Mouse (Mus musculus) forebrain, embryonic 13.5 days (tissue): ENCODE measurements at regions not wholly inside any gene's neighbourhood (a gene's known extent, or its start where the extent isn't known, plus 50 kb on each side); places are given as distances from the start of the nearest gene placed in this dataset.
A peak's percentile ranks its signal among the peaks of the same experiment; 100 is the strongest.

Experiments
- ATAC-seq: fragments of 200-750 bp; cut with Nextera tagmentation; 2 replicates; pipeline ENCODE4 v1.8.0; 2017
- H3K27ac ChIP-seq: fragments of 300-500 bp; sonication (generic); 2 replicates; pipeline ENCODE4 v1.5.1; 2015; ENCODE audit warnings: inconsistent platforms, mild to moderate bottlenecking, moderate library complexity
- H3K27me3 ChIP-seq: fragments of 300-500 bp; sonication (generic); 2 replicates; pipeline ENCODE4 v1.6.1; 2015; ENCODE audit warnings: mild to moderate bottlenecking, inconsistent platforms
- H3K36me3 ChIP-seq: fragments of 300-500 bp; sonication (generic); 2 replicates; pipeline ENCODE4 v1.6.1; 2015; ENCODE audit warnings: mild to moderate bottlenecking, inconsistent platforms; ENCODE audit not compliant: poor library complexity, severe bottlenecking
- H3K4me1 ChIP-seq: fragments of 300-500 bp; sonication (generic); 2 replicates; pipeline ENCODE4 v1.6.1; 2015; ENCODE audit warnings: inconsistent platforms
- H3K4me2 ChIP-seq: fragments of 300-500 bp; sonication (generic); 2 replicates; pipeline ENCODE4 v1.6.1; 2015; ENCODE audit warnings: inconsistent platforms, mild to moderate bottlenecking, moderate library complexity
- H3K4me3 ChIP-seq: fragments of 300-500 bp; sonication (generic); 2 replicates; pipeline ENCODE4 v1.5.1; 2015; ENCODE audit warnings: mild to moderate bottlenecking, inconsistent platforms
- H3K9ac ChIP-seq: fragments of 300-500 bp; sonication (generic); 2 replicates; pipeline ENCODE4 v1.6.1; 2015; ENCODE audit warnings: mild to moderate bottlenecking, inconsistent platforms
- H3K9me3 ChIP-seq: fragments of 300-500 bp; sonication (generic); replicated peaks from 2 replicates; pipeline ENCODE4 v1.6.1; 2016; ENCODE audit warnings: inconsistent platforms
- WGBS: fragments of 180-500 bp; shearing (Covaris S2); methylation state at CpG from one replicate; pipeline ENCODE4 v1.1.7; 2015; 5-methylcytosine and 5-hydroxymethylcytosine counted together

DNA sequence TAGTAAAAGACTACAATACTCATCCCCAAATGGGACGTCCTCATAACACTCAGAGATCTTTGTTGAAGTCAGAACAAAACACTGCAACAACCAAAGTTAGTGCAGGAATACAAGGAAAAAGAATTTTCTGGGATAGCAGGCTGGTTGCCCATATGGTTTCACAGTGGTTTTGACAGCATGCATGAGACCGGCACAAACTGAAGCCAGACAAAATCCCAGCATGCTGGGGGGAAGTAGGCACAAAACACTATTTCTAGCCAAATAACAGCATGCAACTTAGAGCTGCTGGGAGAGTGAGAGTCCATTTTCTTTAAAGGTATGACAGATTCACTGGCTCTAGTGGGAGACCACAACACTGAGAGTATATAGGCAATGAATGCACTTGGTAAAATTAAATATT, 619.1 kb upstream of the Manea start:
- Histone ChIP-seq H3K4me2 (no peak overlapping the region), H3K27ac (no peak overlapping the region), H3K36me3 (no peaks in the 10 kb centered on the region), H3K9ac (no peak overlapping the region), H3K4me1 (no peaks in the 10 kb centered on the region), H3K4me3 (no peak overlapping the region), H3K27me3 (no peaks in the 10 kb centered on the region), H3K9me3 (no peaks in the 10 kb centered on the region)
- 79% methylated on average over 2 of the region's 2 CpGs for WGBS
- no peak for ATAC-seq

DNA sequence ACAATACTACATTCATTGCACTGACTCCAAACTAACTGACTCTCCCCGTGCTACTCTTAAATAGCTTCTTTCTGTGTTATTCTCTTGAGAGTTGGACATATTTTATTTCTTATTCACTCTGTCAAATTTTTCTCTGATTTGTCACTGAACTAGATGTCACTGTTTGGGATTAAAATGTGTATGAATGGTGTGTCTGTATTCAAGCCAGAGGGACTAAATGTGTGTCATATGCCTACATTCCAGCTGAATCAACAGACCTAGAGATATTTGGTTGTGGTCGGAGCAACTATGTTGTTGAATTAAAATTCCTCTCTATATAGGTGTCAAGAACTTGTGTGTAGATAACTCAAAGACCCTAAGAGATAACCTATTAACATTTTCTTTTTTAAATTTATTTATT, 618.2 kb upstream of the Manea start:
- WGBS: 86% methylated on average over 2 of the region's 2 CpGs
- Histone ChIP-seq H3K9ac (no peak overlapping the region), H3K4me1 (no peaks in the 10 kb centered on the region), H3K36me3 (no peaks in the 10 kb centered on the region), H3K27me3 (no peaks in the 10 kb centered on the region), H3K9me3 (no peaks in the 10 kb centered on the region), H3K4me2 (no peak overlapping the region), H3K4me3 (no peak overlapping the region), H3K27ac (no peak overlapping the region)
- ATAC-seq: no peak

DNA sequence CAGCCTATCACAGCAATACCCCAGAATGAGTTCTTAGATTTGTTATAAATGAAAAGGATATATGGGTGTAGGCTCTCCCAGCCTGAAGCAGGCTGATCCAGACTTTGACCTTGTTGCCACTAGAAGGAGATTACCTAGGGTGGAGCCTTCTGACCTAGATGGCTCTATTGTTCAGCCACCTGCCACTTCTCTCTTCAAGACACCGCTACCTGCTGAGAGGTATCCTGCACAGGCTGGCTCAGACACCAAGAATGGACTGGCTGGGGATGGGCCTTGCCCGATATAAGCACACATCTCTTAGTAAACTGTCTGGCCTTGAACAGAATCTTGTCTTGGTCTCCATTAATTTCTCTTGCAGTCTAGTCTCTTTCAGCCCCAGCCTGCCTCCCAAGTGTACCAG, 597.9 kb upstream of the Manea start:
- H3K9ac ChIP-seq: no peak overlapping the region
- ATAC-seq: no peak
- H3K9me3 ChIP-seq: no peaks in the 10 kb centered on the region
- H3K36me3 ChIP-seq: no peaks in the 10 kb centered on the region
- WGBS: 88% methylated on average over 2 of the region's 2 CpGs
- H3K4me1 ChIP-seq: no peaks in the 10 kb centered on the region
- H3K4me3 ChIP-seq: no peak overlapping the region
- H3K4me2 ChIP-seq: no peak overlapping the region
- H3K27me3 ChIP-seq: no peaks in the 10 kb centered on the region
- no peak overlapping the region for H3K27ac ChIP-seq

DNA sequence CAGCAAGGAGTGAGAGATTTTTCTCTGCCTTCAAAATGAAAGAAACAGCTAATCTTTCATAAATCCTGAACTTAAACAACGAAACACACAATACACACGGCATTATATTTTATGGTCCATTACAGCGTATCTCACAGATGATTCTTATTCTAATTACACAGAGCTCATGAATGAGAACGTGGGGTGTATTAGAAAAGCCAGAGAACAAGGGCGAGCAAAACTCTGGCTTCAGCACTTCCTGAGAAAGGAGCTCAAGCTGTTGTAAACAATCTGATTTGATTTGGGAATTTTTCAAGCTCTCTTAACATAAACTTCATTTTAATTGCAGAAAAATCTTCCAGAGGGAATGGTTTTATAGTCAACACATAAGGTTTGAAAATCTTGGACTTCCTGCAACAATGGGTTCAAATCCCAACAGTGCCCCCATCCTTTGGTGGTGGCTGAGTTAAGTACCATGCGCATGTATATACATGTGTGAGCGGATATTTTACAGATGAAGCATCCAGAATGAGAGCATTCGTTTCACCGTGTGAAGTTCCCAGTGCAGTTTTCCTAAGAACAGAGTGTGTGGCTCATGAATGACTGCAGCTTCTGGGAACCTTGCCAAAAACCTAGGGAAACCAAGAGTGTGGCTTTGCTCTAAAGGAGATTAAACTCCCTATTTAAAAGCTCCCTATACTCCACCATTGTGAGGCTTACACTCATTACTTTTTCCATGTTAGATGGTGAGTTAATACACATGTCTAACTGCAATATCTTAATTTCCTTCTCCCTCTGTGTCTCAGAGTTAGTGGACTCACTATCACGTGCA, 587.5 kb upstream of the Manea start:
- Histone ChIP-seq H3K4me3 (no peak overlapping the region), H3K4me2 (no peak overlapping the region), H3K36me3 (no peaks in the 10 kb centered on the region), H3K27ac (peak overlapping the region; percentile 25; the same call in 1 of the 2 replicates), H3K9ac (no peak overlapping the region), H3K9me3 (no peaks in the 10 kb centered on the region), H3K27me3 (no peaks in the 10 kb centered on the region), H3K4me1 (peaks cover 12% of the 10 kb centered on the region)
- WGBS: 12% methylated on average over 10 of the region's 10 CpGs
- peak; percentile 93 for ATAC-seq

DNA sequence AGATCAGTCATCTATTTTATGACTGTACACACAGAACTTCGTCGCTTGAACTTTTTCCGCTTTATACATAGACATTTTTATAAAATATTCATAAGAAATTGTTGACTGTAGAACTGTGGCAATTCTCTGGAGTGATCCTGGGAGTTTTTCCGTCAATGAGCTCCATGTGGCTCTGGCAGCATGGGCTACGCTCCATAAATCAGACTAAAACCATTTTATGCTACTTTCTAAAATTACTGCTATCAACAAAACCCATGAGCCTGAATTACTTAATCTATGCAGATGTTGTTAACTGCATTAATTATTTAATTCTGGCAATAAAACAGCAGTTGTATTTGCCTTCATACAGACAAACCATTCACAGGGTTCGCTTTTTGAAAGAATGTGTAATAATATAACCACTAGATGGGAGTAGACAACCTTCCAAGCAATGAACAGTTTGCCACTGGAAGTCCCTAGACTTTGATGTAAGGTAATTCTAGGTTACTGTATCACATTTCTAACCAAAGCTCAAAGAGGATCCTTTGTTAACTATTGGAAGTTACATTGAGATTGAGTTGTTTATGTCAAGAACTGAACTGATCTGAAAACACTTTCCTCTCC, 583.3 kb upstream of the Manea start:
- Histone ChIP-seq H3K36me3 (no peaks in the 10 kb centered on the region), H3K27me3 (no peaks in the 10 kb centered on the region), H3K4me3 (no peak overlapping the region), H3K9me3 (no peaks in the 10 kb centered on the region), H3K4me2 (no peak overlapping the region), H3K4me1 (peaks cover 12% of the 10 kb centered on the region), H3K9ac (no peak overlapping the region), H3K27ac (no peak overlapping the region)
- peak; percentile 69 for ATAC-seq
- 64% methylated on average over 6 of the region's 6 CpGs for WGBS

DNA sequence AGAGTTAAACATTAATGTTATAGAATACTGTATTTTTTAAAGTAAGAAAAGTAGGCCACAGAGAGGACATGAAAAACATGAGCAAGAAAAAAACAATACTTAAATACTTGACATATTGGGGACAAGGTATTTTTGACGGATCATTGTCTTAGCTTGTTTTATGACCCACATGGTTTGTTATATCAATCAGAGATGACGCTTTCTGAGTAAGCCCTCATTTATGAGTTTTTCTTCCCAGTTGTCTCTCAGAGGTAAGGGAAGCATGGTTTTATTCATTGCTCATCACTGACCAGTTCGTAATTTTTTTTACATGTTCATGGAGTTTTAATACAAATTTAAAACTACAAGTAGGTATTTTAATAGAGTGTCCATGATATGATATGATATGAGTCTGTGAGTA, 579.4 kb upstream of the Manea start:
- ATAC-seq: no peak
- Histone ChIP-seq H3K27ac (no peak overlapping the region), H3K4me2 (no peak overlapping the region), H3K9me3 (no peaks in the 10 kb centered on the region), H3K27me3 (no peaks in the 10 kb centered on the region), H3K9ac (no peak overlapping the region), H3K4me3 (no peak overlapping the region), H3K36me3 (no peaks in the 10 kb centered on the region), H3K4me1 (0 out of 2 replicates have a peak, but pooled peaks cover 4% of the 10 kb centered on the region)
- 88% methylated on average over 3 of the region's 3 CpGs for WGBS

DNA sequence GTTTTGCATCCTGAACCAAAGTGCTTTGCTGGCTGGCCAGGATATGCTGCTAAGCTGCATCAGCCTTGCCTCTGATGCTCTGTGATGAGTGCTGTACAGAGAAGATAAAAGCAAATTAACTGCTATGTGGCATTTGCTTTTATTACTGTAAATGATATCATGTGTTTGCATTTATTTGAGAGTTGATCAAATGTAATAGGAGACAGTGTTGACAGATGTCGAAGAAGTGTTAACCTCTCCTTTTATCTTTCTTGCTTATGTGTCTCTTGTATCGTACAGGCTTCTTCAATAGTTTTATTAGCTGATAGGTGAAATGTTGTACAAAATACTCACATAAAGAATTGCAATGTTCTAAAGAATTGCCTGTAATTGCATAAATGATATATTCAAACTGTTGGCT, 541.8 kb upstream of the Manea start:
- Histone ChIP-seq H3K36me3 (no peaks in the 10 kb centered on the region), H3K4me1 (no peaks in the 10 kb centered on the region), H3K9ac (no peak overlapping the region), H3K4me3 (no peak overlapping the region), H3K4me2 (no peak overlapping the region), H3K9me3 (no peaks in the 10 kb centered on the region), H3K27ac (no peak overlapping the region), H3K27me3 (no peaks in the 10 kb centered on the region)
- ATAC-seq: no peak
- 80% methylated on average over 2 of the region's 2 CpGs for WGBS

DNA sequence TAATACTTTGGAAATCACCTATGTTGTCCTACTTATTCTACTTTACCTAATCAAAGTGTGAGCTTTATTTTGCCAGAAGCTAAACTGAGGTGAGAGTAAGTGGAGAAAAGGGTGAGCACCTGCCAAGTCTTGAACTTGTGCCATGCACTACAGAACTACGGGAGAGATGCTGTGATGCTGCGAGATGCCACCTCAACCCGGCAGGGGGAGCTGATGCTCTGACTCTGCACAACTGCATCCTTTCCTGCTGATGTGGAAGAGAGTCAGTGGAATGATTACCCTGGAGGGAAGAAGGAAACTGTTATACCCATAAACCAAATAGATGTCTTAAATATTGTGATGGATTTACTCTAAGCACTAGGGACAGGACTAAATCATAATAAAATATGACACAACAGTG, 532.3 kb upstream of the Manea start:
- no peak overlapping the region for H3K27ac ChIP-seq
- 44% methylated on average over 3 of the region's 3 CpGs for WGBS
- no peaks in the 10 kb centered on the region for H3K9me3 ChIP-seq
- ATAC-seq: no peak
- H3K9ac ChIP-seq: no peak overlapping the region
- no peak overlapping the region for H3K4me3 ChIP-seq
- no peaks in the 10 kb centered on the region for H3K27me3 ChIP-seq
- no peaks in the 10 kb centered on the region for H3K4me1 ChIP-seq
- no peak overlapping the region for H3K4me2 ChIP-seq
- H3K36me3 ChIP-seq: no peaks in the 10 kb centered on the region

DNA sequence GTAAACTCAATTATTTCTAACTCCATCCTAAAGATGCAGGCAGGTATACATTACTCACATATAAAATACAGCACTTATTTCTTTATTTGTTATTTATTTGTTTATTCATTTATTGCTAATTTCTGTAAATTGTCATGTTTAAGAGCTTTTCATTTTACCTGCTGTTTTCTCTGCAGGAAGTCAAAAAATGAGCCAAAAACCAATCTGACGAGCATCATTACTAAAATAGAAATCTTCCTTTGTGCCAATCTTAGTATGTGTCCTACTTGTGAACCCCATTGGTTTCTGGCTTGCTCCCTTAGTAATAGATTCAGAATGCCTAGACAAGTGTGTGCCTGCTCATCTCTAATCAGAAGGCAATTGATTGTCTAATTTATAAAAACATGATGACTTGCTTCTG, 495.1 kb upstream of the Manea start:
- Histone ChIP-seq H3K4me2 (no peak overlapping the region), H3K9ac (no peak overlapping the region), H3K9me3 (no peaks in the 10 kb centered on the region), H3K27me3 (no peaks in the 10 kb centered on the region), H3K27ac (no peak overlapping the region), H3K4me3 (no peak overlapping the region), H3K4me1 (no peaks in the 10 kb centered on the region), H3K36me3 (no peaks in the 10 kb centered on the region)
- no peak for ATAC-seq
- 65% methylated on average over 1 of the region's 1 CpGs for WGBS

DNA sequence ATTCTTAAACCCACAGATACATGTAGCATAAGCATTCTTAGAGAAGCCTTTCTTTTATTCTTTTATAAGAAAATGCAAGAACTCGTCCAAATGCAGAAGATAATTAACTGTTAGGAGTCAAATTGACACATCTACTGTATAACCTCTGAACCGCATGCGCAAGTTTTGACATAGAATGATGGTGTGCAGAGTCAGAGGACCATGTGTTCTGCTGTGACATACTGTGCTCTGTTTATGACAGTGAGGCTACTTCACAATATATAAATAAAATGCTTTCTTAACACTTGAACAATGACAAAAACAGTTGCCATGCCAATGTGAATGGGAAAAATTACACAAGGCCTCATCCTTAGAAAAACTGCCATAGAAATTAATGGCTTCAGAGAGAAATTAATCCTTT, 454.1 kb upstream of the Manea start:
- no peak for ATAC-seq
- 84% methylated on average over 3 of the region's 3 CpGs for WGBS
- H3K4me2 ChIP-seq: no peak overlapping the region

DNA sequence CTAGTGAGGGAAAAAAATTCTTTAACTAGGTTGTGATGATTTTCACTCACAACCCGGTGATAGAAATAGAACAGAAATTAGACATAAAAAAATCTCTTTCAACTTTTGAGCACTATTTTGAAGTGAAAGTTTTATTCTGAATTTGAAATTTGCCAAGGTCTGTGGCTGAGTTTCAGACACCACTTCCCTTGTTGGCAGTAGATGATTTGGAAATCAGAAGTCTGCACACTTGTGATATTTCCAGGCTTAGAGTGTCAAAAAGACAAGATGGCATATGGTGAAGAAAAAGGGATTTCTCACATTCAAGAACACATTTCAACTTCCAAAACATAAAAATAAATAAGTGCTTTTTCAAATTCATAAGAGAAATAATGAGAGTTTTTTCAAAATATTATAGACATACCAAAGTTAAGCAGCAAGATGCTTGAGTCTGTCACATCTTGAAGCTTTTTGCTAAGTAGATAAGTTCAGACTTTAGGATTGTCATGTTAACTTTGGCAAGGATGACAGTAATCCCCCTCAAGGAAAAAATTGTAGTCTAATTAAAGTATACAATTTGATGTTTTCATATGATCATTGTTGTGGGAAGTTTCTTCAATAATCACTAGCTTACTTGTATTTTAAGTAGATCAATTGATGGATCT, 446.6 kb upstream of the Manea start:
- Histone ChIP-seq H3K9me3 (no peaks in the 10 kb centered on the region), H3K4me2 (no peak overlapping the region), H3K36me3 (no peaks in the 10 kb centered on the region), H3K27me3 (no peaks in the 10 kb centered on the region), H3K4me3 (no peak overlapping the region), H3K9ac (no peak overlapping the region), H3K4me1 (no peaks in the 10 kb centered on the region), H3K27ac (no peak overlapping the region)
- WGBS: 86% methylated on average over 1 of the region's 1 CpGs
- peak; percentile 43; the same call in 1 of the 2 replicates for ATAC-seq

More for the DNA sequence above, 454.1 kb upstream of the Manea start:
- Histone ChIP-seq H3K9me3 (no peaks in the 10 kb centered on the region), H3K4me1 (no peaks in the 10 kb centered on the region), H3K27me3 (no peaks in the 10 kb centered on the region), H3K4me3 (no peak overlapping the region), H3K27ac (no peak overlapping the region), H3K9ac (no peak overlapping the region), H3K36me3 (no peaks in the 10 kb centered on the region)

DNA sequence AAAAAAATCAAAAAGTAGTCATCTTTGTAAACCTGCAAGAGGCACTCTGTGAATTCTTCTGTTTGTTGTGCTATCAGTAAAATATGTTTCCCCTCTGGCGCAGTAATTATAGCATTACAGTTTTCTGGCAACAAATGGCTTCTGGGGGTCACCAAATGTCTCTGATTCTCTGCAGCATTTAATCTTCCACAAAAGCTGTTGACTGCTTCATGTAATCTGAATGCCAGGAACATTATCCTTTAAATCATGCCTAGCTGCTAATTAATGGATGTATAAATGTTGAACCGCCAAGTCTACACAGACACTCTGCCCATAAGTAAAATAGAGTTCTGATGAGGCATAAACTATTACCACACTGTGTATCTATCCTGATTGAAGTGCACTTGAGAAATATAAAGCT, 421.2 kb upstream of the Manea start:
- ATAC-seq: 0 out of 2 replicates have a peak, but pooled peaks have one; percentile 50
- H3K4me3 ChIP-seq: no peak overlapping the region
- H3K9me3 ChIP-seq: no peaks in the 10 kb centered on the region
- 0 out of 2 replicates have a peak, but pooled peaks cover 2% of the 10 kb centered on the region for H3K4me1 ChIP-seq
- WGBS: 45% methylated on average over 2 of the region's 2 CpGs
- H3K36me3 ChIP-seq: no peaks in the 10 kb centered on the region
- H3K9ac ChIP-seq: no peak overlapping the region
- no peak overlapping the region for H3K4me2 ChIP-seq
- no peak overlapping the region for H3K27ac ChIP-seq
- H3K27me3 ChIP-seq: no peaks in the 10 kb centered on the region
